Mouse (Mus musculus) liver, adult 2 months (tissue): ENCODE results near the gene Rab44.

Experiments
- CTCF ChIP-seq: fragments of 200-500 bp; IDR thresholded peaks from 2 replicates; pipeline ENCODE4 v1.5.1; 2011; ENCODE audit warnings: low read depth, low read length, control low read depth
- POLR2A ChIP-seq: fragments of 200-500 bp; IDR thresholded peaks from 2 replicates; pipeline ENCODE4 v1.6.1; 2011; ENCODE audit warnings: low read length, control low read depth; ENCODE audit not compliant: insufficient read depth; ENCODE audit errors: extremely low read depth

- TF ChIP-seq CTCF (no peak), POLR2A (no peak)
These were observed 14.9 kb upstream of the Rab44 start for GRCm38 (mm10) chr17:29099076-29099475.
